Mouse (Mus musculus) CH12.LX (cell line): Measurements from ENCODE around the gene Mgarp. TPM values are rescaled to one million over a fixed set of nuclear protein-coding genes. Genes with fewer than 3 reads are reported as not detected.

Experiments used
- DNase-seq: peaks from one replicate; pipeline ENCODE4 v3.0.0-alpha.2; 2013; ENCODE audit errors: extremely low read depth
- H3K27ac ChIP-seq: 2 replicates; pipeline ENCODE4 v1.5.1; 2012; ENCODE audit warnings: low read depth, mild to moderate bottlenecking, control low read depth, moderate library complexity; ENCODE audit not compliant: insufficient read depth
- H3K27me3 ChIP-seq: replicated peaks from 2 replicates; pipeline ENCODE3; 2012; ENCODE audit warnings: inconsistent platforms
- H3K36me3 ChIP-seq, 2 experiments: replicated peaks in 1 of 2; 2 replicates each; pipeline versions ENCODE3 to v1.6.1; 2012; ENCODE audit warnings: inconsistent platforms in 1 of 2, low read length in 1 of 2, mild to moderate bottlenecking in 1 of 2, mixed read lengths in 1 of 2, moderate library complexity in 1 of 2; ENCODE audit not compliant: control insufficient read depth in 1 of 2, insufficient read depth in 1 of 2
- H3K4me1 ChIP-seq, 2 experiments: 2 replicates each; pipeline ENCODE4 v1.6.1; 2012; ENCODE audit warnings: inconsistent platforms in 1 of 2, moderate library complexity in 1 of 2; ENCODE audit not compliant: insufficient read depth in 2 of 2, control insufficient read depth in 1 of 2
- H3K4me2 ChIP-seq: 2 replicates; pipeline ENCODE4 v1.6.1; 2012; ENCODE audit warnings: low read depth, mild to moderate bottlenecking, control low read depth; ENCODE audit not compliant: poor library complexity, insufficient read depth, severe bottlenecking
- H3K4me3 ChIP-seq, 3 experiments: fragments of 150-350 bp in 1 of 3; sonication (generic) in 1 of 3; replicated peaks in 1 of 3; 2 replicates each; pipeline versions ENCODE3 to v1.5.1; 2011 to 2012; ENCODE audit warnings: low read depth in 2 of 3, low read length in 2 of 3, mild to moderate bottlenecking in 2 of 3, moderate library complexity in 2 of 3, control low read depth in 1 of 3, improper control_type of control experiment in 1 of 3, inconsistent platforms in 1 of 3, mixed read lengths in 1 of 3; ENCODE audit not compliant: poor library complexity in 1 of 3
- H3K79me2 ChIP-seq: replicated peaks from 2 replicates; pipeline ENCODE4 v1.6.1; 2012; ENCODE audit warnings: mild to moderate bottlenecking, moderate library complexity; ENCODE audit not compliant: control insufficient read depth, poor library complexity, insufficient read depth, severe bottlenecking; ENCODE audit errors: extremely low read depth
- H3K9ac ChIP-seq: 2 replicates; pipeline ENCODE4 v1.6.1; 2012; ENCODE audit warnings: low read depth, mild to moderate bottlenecking, control low read depth, moderate library complexity; ENCODE audit not compliant: insufficient read depth
- H3K9me3 ChIP-seq: replicated peaks from 2 replicates; pipeline ENCODE3; 2012; ENCODE audit warnings: low read length, inconsistent platforms, mixed read lengths
- BHLHE40 ChIP-seq: IDR thresholded peaks from 2 replicates; pipeline ENCODE4 v1.6.1; 2011; ENCODE audit warnings: mild to moderate bottlenecking, low read depth, low read length, improper control_type of control experiment
- CHD1 ChIP-seq: IDR thresholded peaks from 2 replicates; pipeline ENCODE4 v1.6.1; 2012; ENCODE audit warnings: low read depth, low read length, improper control_type of control experiment, inconsistent platforms
- CHD2 ChIP-seq: IDR thresholded peaks from 2 replicates; pipeline ENCODE4 v1.6.1; 2011; ENCODE audit warnings: low read length, improper control_type of control experiment
- CTCF ChIP-seq, 2 experiments: IDR thresholded peaks in 1 of 2; conservative IDR thresholded peaks in 1 of 2; 2 replicates each; pipeline ENCODE4 v1.5.1; 2011 to 2012; ENCODE audit warnings: low read depth in 2 of 2, low read length in 2 of 2, improper control_type of control experiment in 1 of 2, inconsistent platforms in 1 of 2, mild to moderate bottlenecking in 1 of 2, moderate library complexity in 1 of 2
- E2F4 ChIP-seq: IDR thresholded peaks from 2 replicates; pipeline ENCODE4 v1.6.1; 2011; ENCODE audit warnings: low read depth, low read length, improper control_type of control experiment; ENCODE audit not compliant: insufficient replicate concordance
- ELF1 ChIP-seq: IDR thresholded peaks from 2 replicates; pipeline ENCODE4 v1.6.1; 2014; ENCODE audit warnings: low read depth, mild to moderate bottlenecking, inconsistent platforms, low read length, improper control_type of control experiment
- GABPA ChIP-seq: IDR thresholded peaks from 2 replicates; pipeline ENCODE4 v1.6.1; 2012; ENCODE audit warnings: low read depth, low read length, improper control_type of control experiment, inconsistent platforms; ENCODE audit not compliant: insufficient replicate concordance
- HCFC1 ChIP-seq: IDR thresholded peaks from 2 replicates; pipeline ENCODE4 v1.6.1; 2012; ENCODE audit warnings: low read depth, mild to moderate bottlenecking, inconsistent platforms, low read length, improper control_type of control experiment
- IRF4 ChIP-seq: IDR thresholded peaks from 2 replicates; pipeline ENCODE4 v1.6.1; 2014; ENCODE audit warnings: low read depth, mild to moderate bottlenecking, inconsistent platforms, low read length, improper control_type of control experiment
- JUN ChIP-seq: IDR thresholded peaks from 2 replicates; pipeline ENCODE4 v1.6.1; 2011; ENCODE audit warnings: low read depth, mild to moderate bottlenecking, low read length, improper control_type of control experiment, moderate library complexity; ENCODE audit not compliant: insufficient read depth
- MAFK ChIP-seq: IDR thresholded peaks from 2 replicates; pipeline ENCODE4 v1.6.1; 2011; ENCODE audit warnings: low read length, improper control_type of control experiment; ENCODE audit not compliant: insufficient replicate concordance
- MAX ChIP-seq: IDR thresholded peaks from 2 replicates; pipeline ENCODE4 v1.6.1; 2011; ENCODE audit warnings: low read length, improper control_type of control experiment
- MAZ ChIP-seq: IDR thresholded peaks from 2 replicates; pipeline ENCODE4 v1.6.1; 2012; ENCODE audit warnings: low read depth, mild to moderate bottlenecking, inconsistent platforms, low read length, improper control_type of control experiment, moderate library complexity
- MEF2A ChIP-seq: IDR thresholded peaks from 2 replicates; pipeline ENCODE4 v1.6.1; 2014; ENCODE audit warnings: low read depth, mild to moderate bottlenecking, inconsistent platforms, low read length, improper control_type of control experiment, borderline replicate concordance
- MXI1 ChIP-seq: IDR thresholded peaks from 2 replicates; pipeline ENCODE4 v1.6.1; 2011; ENCODE audit warnings: mild to moderate bottlenecking, low read depth, low read length, improper control_type of control experiment
- POLR2A ChIP-seq: IDR thresholded peaks from 2 replicates; pipeline ENCODE4 v1.6.1; 2011; ENCODE audit warnings: low read depth, mild to moderate bottlenecking, improper control_type of control experiment, low read length
- POLR2AphosphoS2 ChIP-seq: IDR thresholded peaks from 2 replicates; pipeline ENCODE4 v1.6.1; 2011; ENCODE audit warnings: low read depth, low read length, improper control_type of control experiment
- RAD21 ChIP-seq: IDR thresholded peaks from 2 replicates; pipeline ENCODE4 v1.6.1; 2011; ENCODE audit warnings: low read depth, mild to moderate bottlenecking, low read length, improper control_type of control experiment, moderate library complexity
- RCOR1 ChIP-seq: conservative IDR thresholded peaks from 2 replicates; pipeline ENCODE4 v1.6.1; 2012; ENCODE audit warnings: low read depth, mild to moderate bottlenecking, inconsistent platforms, low read length, improper control_type of control experiment
- SIN3A ChIP-seq: IDR thresholded peaks from 2 replicates; pipeline ENCODE4 v1.6.1; 2012; ENCODE audit warnings: low read length, improper control_type of control experiment, inconsistent platforms
- SMC3 ChIP-seq: IDR thresholded peaks from 2 replicates; pipeline ENCODE4 v1.6.1; 2011; ENCODE audit warnings: low read depth, low read length, improper control_type of control experiment
- TBP ChIP-seq: conservative IDR thresholded peaks from 2 replicates; pipeline ENCODE4 v1.6.1; 2011; ENCODE audit warnings: low read depth, low read length, improper control_type of control experiment
- TCF12 ChIP-seq: IDR thresholded peaks from 2 replicates; pipeline ENCODE4 v1.6.1; 2014; ENCODE audit warnings: low read depth, mild to moderate bottlenecking, inconsistent platforms, low read length, improper control_type of control experiment
- UBTF ChIP-seq: IDR thresholded peaks from 2 replicates; pipeline ENCODE4 v1.6.1; 2012; ENCODE audit warnings: low read depth, mild to moderate bottlenecking, inconsistent platforms, low read length, improper control_type of control experiment, moderate library complexity
- USF2 ChIP-seq: conservative IDR thresholded peaks from 2 replicates; pipeline ENCODE4 v1.6.1; 2011; ENCODE audit warnings: low read depth, low read length, improper control_type of control experiment
- ZKSCAN1 ChIP-seq: IDR thresholded peaks from 2 replicates; pipeline ENCODE4 v1.6.1; 2012; ENCODE audit warnings: low read depth, inconsistent platforms, low read length, improper control_type of control experiment, borderline replicate concordance
- ZMIZ1 ChIP-seq: IDR thresholded peaks from 2 replicates; pipeline ENCODE4 v1.6.1; 2012; ENCODE audit warnings: low read depth, mild to moderate bottlenecking, inconsistent platforms, low read length, improper control_type of control experiment
- dilution Hi-C: fragments of 300-500 bp; cut with MboI; formaldehyde crosslinking; loops from 2 replicates; pipeline ENCODE4 v1.14.3; 2020; ENCODE audit warnings: low sequenced_read_pairs; ENCODE audit not compliant: extremely low pct_unique_long_range_greater_than_20kb, extremely low pct_ligation_motif_present
- in situ Hi-C: fragments of 300-500 bp; cut with MboI; formaldehyde crosslinking; loops from 3 replicates; pipeline ENCODE4 v1.14.3; 2019; ENCODE audit warnings: low sequenced_read_pairs, low pct_ligation_motif_present, low pct_unique_long_range_greater_than_20kb, mixed read lengths
- polyA plus RNA-seq: library from polyadenylated mRNA; unstranded; fragments of >175 nt; gene quantifications from 2 replicates; pipeline ENCODE4 v1.2.1, GENCODE M21; 2012; ENCODE audit warnings: low read depth; ENCODE audit not compliant: insufficient read length
- total RNA-seq, 2 experiments: library from RNA; depleted of rRNA; stranded (reverse); fragments of 300-350 nt in 1 of 2; fragments of >200 nt in 1 of 2; gene quantifications; 2 replicates each; pipeline ENCODE4 v1.2.3; 2012 to 2014

Mgarp gene
- total and polyA plus RNA-seq, 3 experiments = not detected

- Histone ChIP-seq H3K27me3 (no peaks in the 10 kb centered on the region), H3K79me2 (no peaks in the 10 kb centered on the region), H3K27ac (no peak overlapping the region), H3K36me3 (no peaks in the 10 kb centered on the region), H3K4me3 (no peak overlapping the region), H3K4me2 (no peak overlapping the region), H3K4me1 (peaks cover 8 to 13% of the 10 kb centered on the region in 2 experiments), H3K9ac (no peak overlapping the region), H3K9me3 (no peaks in the 10 kb centered on the region)
- dilution Hi-C loops = no loop called here
- TF ChIP-seq ZKSCAN1 = no peak
- no peak for TF ChIP-seq CHD1
- no peak for TF ChIP-seq IRF4
- TF ChIP-seq GABPA = no peak
- no peak for TF ChIP-seq CTCF (conservative IDR thresholded peaks at IDR 0.05 in 1 of 2, IDR thresholded peaks at IDR 0.05 in 1 of 2; ENCODE audit: low read depth in 2 of 2, low read length in 2 of 2)
- TF ChIP-seq MEF2A = no peak
- no peak for TF ChIP-seq POLR2AphosphoS2
- TF ChIP-seq UBTF = no peak
- TF ChIP-seq USF2 = no peak
- TF ChIP-seq ELF1 = no peak
- no peak for TF ChIP-seq E2F4
- no peak for TF ChIP-seq TCF12
- TF ChIP-seq ZMIZ1 = no peak
- no peak for TF ChIP-seq RAD21
- DNase-seq = no peak
- in situ Hi-C loops = loop anchor here (10.0 kb wide), 2 partner anchors 75 to 125 kb away; no protein-coding TSS in a partner anchor
These were observed 36.8 kb downstream of the Mgarp start for GRCm38 (mm10) chr3:51359558-51360307.

GRCm38 (mm10) chr3:51358660-51359557, 37.6 kb downstream of the Mgarp start:
- Histone ChIP-seq H3K4me2 (peak overlapping the region; percentile 7; the same call in 1 of the 2 replicates), H3K9ac (peak overlapping the region; percentile 11; the same call in 1 of the 2 replicates), H3K36me3 (no peaks in the 10 kb centered on the region), H3K27me3 (no peaks in the 10 kb centered on the region), H3K27ac (peak overlapping the region; percentile 36; the same call in 1 of the 2 replicates), H3K4me3 (peak overlapping the region; percentile 75 to 94 (median 91)), H3K4me1 (peaks cover 5 to 7% of the 10 kb centered on the region in 2 experiments), H3K9me3 (no peaks in the 10 kb centered on the region), H3K79me2 (no peaks in the 10 kb centered on the region)
- peak; percentile 93 for DNase-seq
- dilution Hi-C loops = no loop called here
- in situ Hi-C loops = loop anchor here (10.0 kb wide), 1 partner anchor 74 kb away; no protein-coding TSS in a partner anchor
- TF ChIP-seq CHD2 (no peak), BHLHE40 (no peak), UBTF (peak; percentile 83; the same call in 1 of the 2 replicates), SIN3A (no peak), TCF12 (no peak), RCOR1 (no peak), MAZ (no peak), RAD21 (no peak), POLR2A (peak; percentile 42; the same call in 1 of the 2 replicates), MAFK (peak; percentile 97), IRF4 (no peak), JUN (no peak), MAX (0 out of 2 replicates have a peak, but pooled peaks have one; percentile 30), SMC3 (no peak), CHD1 (no peak), MXI1 (peak; percentile 76; the same call in 1 of the 2 replicates), MEF2A (no peak), TBP (peak; percentile 100), HCFC1 (no peak; the same call in 1 of the 2 replicates), ZMIZ1 (no peak), E2F4 (peak; percentile 83; the same call in 1 of the 2 replicates)
